Mouse (Mus musculus): ENCODE measurements around the gene Susd1. TPM values are rescaled to one million over a fixed set of nuclear protein-coding genes. Genes with fewer than 3 reads are reported as not detected.

Gene Susd1
- polyA plus RNA-seq, 1 experiment: 1.6 TPM

- Histone ChIP-seq H3K4me1 (ENCODE audit: control insufficient read depth, insufficient read depth, insufficient read length, low read length) (peaks cover 7% of the 10 kb centered on the region; the same call in 1 of the 2 replicates), H3K36me3 (ENCODE audit: control insufficient read depth, insufficient read depth, low read length) (no peaks in the 10 kb centered on the region), H3K27me3 (ENCODE audit: control insufficient read depth, insufficient read depth, low read length) (no peaks in the 10 kb centered on the region), H3K27ac (ENCODE audit: insufficient read depth, low read depth, low read length) (no peak overlapping the region), H3K4me3 (ENCODE audit: low read depth, low read length) (no peak overlapping the region)
- 29% methylated on average over 5 of the region's 5 CpGs for WGBS
- TF ChIP-seq CTCF (IDR thresholded peaks at IDR 0.05; ENCODE audit: extremely low read depth, insufficient read length, insufficient replicate concordance, low read depth, low read length): no peak
- TF ChIP-seq POLR2A (IDR thresholded peaks at IDR 0.05; ENCODE audit: low read depth, low read length): no peak
These were observed 65.8 kb downstream of the Susd1 start for GRCm38 (mm10) chr4:59372546-59373157.

GRCm38 (mm10) chr4:59371910-59372309 lies 66.5 kb downstream of the Susd1 start:
- Histone ChIP-seq H3K27ac (ENCODE audit: insufficient read depth, low read depth, low read length) (no peak overlapping the region), H3K36me3 (ENCODE audit: control insufficient read depth, insufficient read depth, low read length) (no peaks in the 10 kb centered on the region), H3K4me3 (ENCODE audit: low read depth, low read length) (no peak overlapping the region), H3K4me1 (ENCODE audit: control insufficient read depth, insufficient read depth, insufficient read length, low read length) (peaks cover 7% of the 10 kb centered on the region; the same call in 1 of the 2 replicates), H3K27me3 (ENCODE audit: control insufficient read depth, insufficient read depth, low read length) (no peaks in the 10 kb centered on the region)
- 90% methylated on average over 5 of the region's 5 CpGs for WGBS
- TF ChIP-seq POLR2A (IDR thresholded peaks at IDR 0.05; ENCODE audit: low read depth, low read length) (no peak), CTCF (IDR thresholded peaks at IDR 0.05; ENCODE audit: extremely low read depth, insufficient read length, insufficient replicate concordance, low read depth, low read length) (no peak)

GRCm38 (mm10) chr4:59369941-59370340 lies 68.5 kb downstream of the Susd1 start:
- no peak for TF ChIP-seq POLR2A (IDR thresholded peaks at IDR 0.05; ENCODE audit: low read depth, low read length)
- no peak for TF ChIP-seq CTCF (IDR thresholded peaks at IDR 0.05; ENCODE audit: extremely low read depth, insufficient read length, insufficient replicate concordance, low read depth, low read length)
- H3K4me1 ChIP-seq (ENCODE audit: control insufficient read depth, insufficient read depth, insufficient read length, low read length): peaks cover 7% of the 10 kb centered on the region; the same call in 1 of the 2 replicates
- 93% methylated on average over 2 of the region's 2 CpGs for WGBS
- H3K4me3 ChIP-seq (ENCODE audit: low read depth, low read length): no peak overlapping the region
- no peaks in the 10 kb centered on the region for H3K27me3 ChIP-seq (ENCODE audit: control insufficient read depth, insufficient read depth, low read length)
- H3K27ac ChIP-seq (ENCODE audit: insufficient read depth, low read depth, low read length): no peak overlapping the region
- no peaks in the 10 kb centered on the region for H3K36me3 ChIP-seq (ENCODE audit: control insufficient read depth, insufficient read depth, low read length)

GRCm38 (mm10) chr4:59368118-59368517 lies 70.3 kb downstream of the Susd1 start:
- TF ChIP-seq CTCF (IDR thresholded peaks at IDR 0.05; ENCODE audit: extremely low read depth, insufficient read length, insufficient replicate concordance, low read depth, low read length) (no peak), POLR2A (IDR thresholded peaks at IDR 0.05; ENCODE audit: low read depth, low read length) (no peak)
- H3K4me3 ChIP-seq (ENCODE audit: low read depth, low read length): no peak overlapping the region
- no peaks in the 10 kb centered on the region for H3K36me3 ChIP-seq (ENCODE audit: control insufficient read depth, insufficient read depth, low read length)
- H3K27me3 ChIP-seq (ENCODE audit: control insufficient read depth, insufficient read depth, low read length): no peaks in the 10 kb centered on the region
- H3K4me1 ChIP-seq (ENCODE audit: control insufficient read depth, insufficient read depth, insufficient read length, low read length): peaks cover 6% of the 10 kb centered on the region; the same call in 1 of the 2 replicates
- H3K27ac ChIP-seq (ENCODE audit: insufficient read depth, low read depth, low read length): no peak overlapping the region
- WGBS: 80% methylated on average over 9 of the region's 9 CpGs

- TF ChIP-seq POLR2A (IDR thresholded peaks at IDR 0.05; ENCODE audit: low read depth, low read length): no peak
- no peak for TF ChIP-seq CTCF (IDR thresholded peaks at IDR 0.05; ENCODE audit: extremely low read depth, insufficient read length, insufficient replicate concordance, low read depth, low read length)
- H3K27ac ChIP-seq (ENCODE audit: insufficient read depth, low read depth, low read length): no peak overlapping the region
- no peaks in the 10 kb centered on the region for H3K36me3 ChIP-seq (ENCODE audit: control insufficient read depth, insufficient read depth, low read length)
- H3K4me3 ChIP-seq (ENCODE audit: low read depth, low read length): no peak overlapping the region
- H3K4me1 ChIP-seq (ENCODE audit: control insufficient read depth, insufficient read depth, insufficient read length, low read length): no peaks in the 10 kb centered on the region; the same call in 1 of the 2 replicates
- WGBS: 79% methylated on average over 9 of the region's 9 CpGs
- H3K27me3 ChIP-seq (ENCODE audit: control insufficient read depth, insufficient read depth, low read length): no peaks in the 10 kb centered on the region
These were observed 72.2 kb downstream of the Susd1 start for GRCm38 (mm10) chr4:59366206-59366605.

- Histone ChIP-seq H3K27me3 (ENCODE audit: control insufficient read depth, insufficient read depth, low read length) (no peaks in the 10 kb centered on the region), H3K36me3 (ENCODE audit: control insufficient read depth, insufficient read depth, low read length) (no peaks in the 10 kb centered on the region), H3K4me3 (ENCODE audit: low read depth, low read length) (no peak overlapping the region), H3K27ac (ENCODE audit: insufficient read depth, low read depth, low read length) (no peak overlapping the region), H3K4me1 (ENCODE audit: control insufficient read depth, insufficient read depth, insufficient read length, low read length) (no peaks in the 10 kb centered on the region; the same call in 1 of the 2 replicates)
- TF ChIP-seq CTCF (IDR thresholded peaks at IDR 0.05; ENCODE audit: extremely low read depth, insufficient read length, insufficient replicate concordance, low read depth, low read length) (no peak), POLR2A (IDR thresholded peaks at IDR 0.05; ENCODE audit: low read depth, low read length) (no peak)
- WGBS: 94% methylated on average over 12 of the region's 12 CpGs
These were observed 72.9 kb downstream of the Susd1 start for GRCm38 (mm10) chr4:59365571-59365970.

- H3K27me3 ChIP-seq (ENCODE audit: control insufficient read depth, insufficient read depth, low read length): no peaks in the 10 kb centered on the region
- no peaks in the 10 kb centered on the region; the same call in 1 of the 2 replicates for H3K4me1 ChIP-seq (ENCODE audit: control insufficient read depth, insufficient read depth, insufficient read length, low read length)
- no peaks in the 10 kb centered on the region for H3K36me3 ChIP-seq (ENCODE audit: control insufficient read depth, insufficient read depth, low read length)
- 61% methylated on average over 10 of the region's 10 CpGs for WGBS
- no peak overlapping the region for H3K27ac ChIP-seq (ENCODE audit: insufficient read depth, low read depth, low read length)
- TF ChIP-seq CTCF (IDR thresholded peaks at IDR 0.05; ENCODE audit: extremely low read depth, insufficient read length, insufficient replicate concordance, low read depth, low read length) (no peak), POLR2A (IDR thresholded peaks at IDR 0.05; ENCODE audit: low read depth, low read length) (no peak)
- H3K4me3 ChIP-seq (ENCODE audit: low read depth, low read length): no peak overlapping the region
These were observed 73.9 kb downstream of the Susd1 start for GRCm38 (mm10) chr4:59364229-59365173.

Data from small intestine, adult 2 months (tissue).